In the genomic region with DNA sequence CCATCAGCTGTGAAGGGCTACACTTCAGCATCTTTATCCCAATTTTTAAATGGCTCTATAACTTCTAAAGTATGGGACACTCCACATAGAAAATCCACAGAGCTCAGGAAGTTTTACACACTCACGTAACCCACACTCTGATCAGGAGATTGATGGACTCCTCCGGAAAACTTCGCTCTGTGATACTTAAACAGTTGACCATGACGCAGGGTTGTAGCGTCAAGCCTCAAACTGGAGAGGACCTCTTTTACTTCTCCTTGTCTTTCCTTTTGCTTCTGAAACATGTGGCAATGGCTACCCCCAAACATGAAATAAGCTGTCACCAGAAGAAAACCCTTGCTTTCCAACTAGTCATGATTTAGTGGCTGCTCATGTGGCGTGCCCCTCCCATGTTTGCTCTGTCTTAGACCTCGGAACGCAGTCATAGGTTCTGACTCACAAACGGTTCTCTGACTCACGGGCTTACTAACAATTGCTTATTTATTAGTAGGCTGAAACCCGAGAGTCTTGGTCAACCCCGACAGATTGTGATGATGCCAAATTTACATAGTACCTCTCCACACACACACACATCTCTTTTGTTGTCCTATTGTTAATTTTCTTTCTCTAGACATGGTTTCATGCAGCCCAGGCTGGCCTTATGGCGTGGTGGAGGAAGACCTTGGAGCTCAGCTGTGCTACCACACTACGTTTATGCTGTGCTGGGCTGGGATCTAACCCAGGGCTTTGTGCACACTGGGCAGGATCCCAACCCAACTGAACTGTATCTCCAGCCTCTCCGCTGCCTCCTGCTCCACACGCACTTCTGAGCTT, we compare ENCODE assay signal across 12 mouse cellular contexts. TPM values are rescaled to one million over a fixed set of nuclear protein-coding genes. Genes with fewer than 3 reads are reported as not detected.
DNase-seq lines count a peak whose midpoint lies in the region; ATAC-seq and TF ChIP-seq lines count a peak whose summit lies in the region.
"Had no signal": no experiment of that assay in that cellular context is flagged by ENCODE, and none has a peak within 500 bp of the region (broad histone marks: within the 10 kb centered on the region; RNA-seq: fewer than 3 reads in every experiment).

No protein-coding gene starts in this region.

- no peak overlapping the region for H3K4me2 ChIP-seq in lung, postnatal 0 days (replicated peaks; ENCODE audit: low read depth, low read length)
- H3K4me2 ChIP-seq: liver, embryonic 13.5 days had no signal

- no peak for DNase-seq in lung, postnatal 0 days (ENCODE audit: low spot score)
- no peak for DNase-seq in lung, postnatal 4 days
- DNase-seq in adrenal gland, adult 2 months: peak; percentile 85
- DNase-seq in cerebellum, postnatal 14 days: peak; percentile 44 to 67
- DNase-seq in splenic B cell, adult 2 months (ENCODE audit: low read depth, low spot score): peak; percentile 49
- DNase-seq in thymus, adult 18-20 months: no peak
- no peak for DNase-seq in left cerebral cortex, postnatal 36 days (ENCODE audit: low spot score in 2 of 2)
- DNase-seq: heart, postnatal 14 days; liver, embryonic 13.5 days; midbrain, embryonic 14.5 days; right cerebral cortex, postnatal 14 days had no signal

- intact Hi-C loops in left cerebral cortex, postnatal 36 days (cut with DNase I): loop anchor here (10.0 kb wide), 1 partner anchor 306 kb away; no protein-coding TSS in a partner anchor

- H3K27ac ChIP-seq in lung, postnatal 0 days (ENCODE audit: low read length): no peak overlapping the region
- H3K27ac ChIP-seq: liver, embryonic 13.5 days had no signal

- WGBS in lung, postnatal 0 days: 76% methylated on average over 16 of the region's 16 CpGs

- no peak for TF ChIP-seq CTCF in lung, postnatal 0 days (IDR thresholded peaks at IDR 0.05)

- TF ChIP-seq EP300 in lung, postnatal 0 days (IDR thresholded peaks at IDR 0.05): no peak

- no peaks in the 10 kb centered on the region for H3K36me3 ChIP-seq in lung, postnatal 0 days (ENCODE audit: insufficient read depth, low read length)
- peaks cover 9% of the 10 kb centered on the region for H3K36me3 ChIP-seq in splenic B cell, adult 2 months (ENCODE audit: control insufficient read depth, insufficient read depth, low read length, poor library complexity, severe bottlenecking)
- H3K36me3 ChIP-seq: liver, embryonic 13.5 days had no signal

- no peaks in the 10 kb centered on the region for H3K9me3 ChIP-seq in lung, postnatal 0 days (ENCODE audit: low read length)
- H3K9me3 ChIP-seq: liver, embryonic 13.5 days had no signal

- peaks cover 6% of the 10 kb centered on the region; the same call in 1 of the 2 replicates for H3K4me1 ChIP-seq in lung, postnatal 0 days (ENCODE audit: insufficient read depth, low read depth, low read length)

- peak; percentile 53 for ATAC-seq in lung, postnatal 0 days
- no peak for ATAC-seq in frontal cortex, adult (ENCODE audit: low TSS enrichment)

- H3K4me3 ChIP-seq in lung, postnatal 0 days (ENCODE audit: low read depth, low read length): no peak overlapping the region
- H3K4me3 ChIP-seq: liver, embryonic 13.5 days had no signal

- H3K27me3 ChIP-seq in lung, postnatal 0 days (replicated peaks; ENCODE audit: insufficient read depth, low read length): no peaks in the 10 kb centered on the region
- no peaks in the 10 kb centered on the region for H3K27me3 ChIP-seq in splenic B cell, adult 2 months (ENCODE audit: control insufficient read depth, insufficient read depth, low read length, poor library complexity, severe bottlenecking)
- H3K27me3 ChIP-seq: liver, embryonic 13.5 days had no signal

- H3K9ac ChIP-seq in lung, postnatal 0 days (replicated peaks; ENCODE audit: low read depth): no peak overlapping the region
- H3K9ac ChIP-seq: liver, embryonic 13.5 days had no signal

RNA-seq across cellular contexts. Expression of gene Btg1, which starts 11.5 kb away (rescaled TPM):
- 72.3 and 78.1 TPM in 2 replicates for polyA plus RNA-seq in lung, postnatal 0 days (2015; fragmentation: Nextera tagmentation; extraction: Ambion mirVana)
- 100 to 1,000 TPM in 1 of 2 experiments, 10 to 100 TPM in 1; 94.6 to 133 TPM for total RNA-seq in adrenal gland, adult 2 months (2021)
- polyA plus RNA-seq in adrenal gland, adult 2 months (2012; rRNA removed): 26.3 and 28.7 TPM in 2 replicates
- 10 to 100 TPM; 34.8 to 41.6 TPM for total RNA-seq in left cerebral cortex, postnatal 36 days (2021)

Comparison
In these comparisons a context has a peak if more than half of its experiments do, and no peak if none do; other contexts are left out.
1. DNase-seq: peak in adrenal gland, adult 2 months (single experiment), cerebellum, postnatal 14 days (2 of 2) and splenic B cell, adult 2 months (single experiment); none in lung, postnatal 0 days (single experiment), lung, postnatal 4 days (0 of 2), thymus, adult 18-20 months (0 of 2) and left cerebral cortex, postnatal 36 days (0 of 2).